Mouse (Mus musculus) liver, embryonic 16.5 days (tissue): ENCODE results near the gene Btbd11. TPM values are rescaled to one million over a fixed set of nuclear protein-coding genes. Genes with fewer than 3 reads are reported as not detected.

Source experiments
- ATAC-seq: fragments of 200-750 bp; cut with Nextera tagmentation; 2 replicates; pipeline ENCODE4 v1.8.0; 2017; ENCODE audit warnings: low read depth, mild to moderate bottlenecking, moderate number of reproducible peaks, moderate library complexity
- H3K27ac ChIP-seq: fragments of 300-500 bp; sonication (generic); 2 replicates; pipeline ENCODE4 v1.5.1; 2014; ENCODE audit warnings: mild to moderate bottlenecking, low read length
- H3K27me3 ChIP-seq: fragments of 300-500 bp; sonication (generic); 2 replicates; pipeline ENCODE4 v1.6.1; 2014; ENCODE audit warnings: low read depth, low read length, mixed read lengths; ENCODE audit not compliant: control insufficient read depth, insufficient read depth
- H3K36me3 ChIP-seq: fragments of 300-500 bp; sonication (generic); 2 replicates; pipeline ENCODE4 v1.6.1; 2014; ENCODE audit warnings: mild to moderate bottlenecking; ENCODE audit not compliant: control insufficient read depth, insufficient read depth
- H3K4me1 ChIP-seq: fragments of 300-500 bp; sonication (generic); 2 replicates; pipeline ENCODE4 v1.6.1; 2014; ENCODE audit warnings: low read depth, low read length, mixed read lengths; ENCODE audit not compliant: control insufficient read depth
- H3K4me2 ChIP-seq: fragments of 300-500 bp; sonication (generic); 2 replicates; pipeline ENCODE4 v1.6.1; 2014; ENCODE audit warnings: low read depth, low read length, mixed read lengths
- H3K4me3 ChIP-seq: fragments of 300-500 bp; sonication (generic); 2 replicates; pipeline ENCODE4 v1.5.1; 2014; ENCODE audit warnings: low read depth, mild to moderate bottlenecking, low read length
- H3K9ac ChIP-seq: fragments of 300-500 bp; sonication (generic); 2 replicates; pipeline ENCODE4 v1.6.1; 2014; ENCODE audit warnings: low read depth, low read length
- H3K9me3 ChIP-seq: fragments of 300-500 bp; sonication (generic); replicated peaks from 2 replicates; pipeline ENCODE4 v1.6.1; 2016; ENCODE audit warnings: low read length; ENCODE audit not compliant: control insufficient read depth
- WGBS: fragments of 180-500 bp; shearing (Covaris S2); extraction: QIAGEN DNeasy Blood & Tissue Kit; methylation state at CpG from one replicate; pipeline ENCODE4 v1.1.7; 2014; ENCODE audit not compliant: insufficient replicate concordance; 5-methylcytosine and 5-hydroxymethylcytosine counted together
- polyA plus RNA-seq: library from polyadenylated mRNA; unstranded; fragments of >200 nt; fragmentation: Nextera tagmentation; extraction: Ambion mirVana; gene quantifications from 2 replicates; pipeline ENCODE4 v1.2.1, GENCODE M21; 2015

The Btbd11 gene
- polyA plus RNA-seq, 1 experiment from 2014 or later: 0.31 TPM

DNA sequence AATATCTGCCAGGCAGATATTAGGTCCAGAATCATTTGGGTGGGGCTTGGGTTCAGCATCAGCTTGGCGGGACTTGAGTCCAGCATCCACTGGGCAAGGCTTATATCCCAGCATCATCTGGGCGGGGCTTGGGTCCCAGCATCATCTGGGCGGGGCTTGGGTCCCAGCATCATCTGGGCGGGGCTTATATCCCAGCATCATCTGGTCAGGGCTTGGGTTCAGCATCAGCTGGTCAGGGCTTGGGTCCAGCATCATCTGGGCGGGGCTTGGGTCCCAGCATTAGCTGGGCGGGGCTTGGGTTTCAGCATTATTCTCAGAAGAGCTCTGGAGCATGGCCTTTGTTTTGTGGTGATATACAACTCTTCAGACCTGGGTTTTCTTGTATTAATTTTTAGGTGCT, 6.4 kb downstream of the Btbd11 start:
- no peaks in the 10 kb centered on the region for H3K36me3 ChIP-seq
- no peak overlapping the region for H3K4me3 ChIP-seq
- H3K9me3 ChIP-seq: no peaks in the 10 kb centered on the region
- 49% methylated on average over 6 of the region's 6 CpGs for WGBS
- no peak overlapping the region for H3K27ac ChIP-seq
- no peak for ATAC-seq
- H3K4me2 ChIP-seq: no peak overlapping the region
- H3K27me3 ChIP-seq: peaks cover 15% of the 10 kb centered on the region
- H3K9ac ChIP-seq: no peak overlapping the region
- H3K4me1 ChIP-seq: 0 out of 2 replicates have a peak, but pooled peaks cover under 1% of the 10 kb centered on the region

DNA sequence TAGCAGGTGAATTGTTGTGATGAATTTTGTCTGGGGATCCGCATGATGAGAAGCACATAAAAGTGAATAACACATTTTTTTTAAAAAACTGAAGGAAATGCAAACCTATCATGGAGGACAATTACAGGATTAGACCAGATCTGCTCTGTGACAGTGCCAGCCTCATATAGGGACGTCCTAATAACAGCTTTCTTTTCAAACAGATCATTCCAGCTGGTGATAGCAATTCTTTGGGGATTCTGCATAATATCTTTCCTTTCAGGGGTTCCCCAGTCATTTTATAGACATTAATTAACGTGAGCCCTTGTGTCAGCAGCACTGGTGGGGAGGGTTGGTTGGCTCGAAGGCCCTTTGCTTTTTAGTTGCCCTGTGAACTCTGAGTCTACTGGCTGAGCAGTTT, 7.9 kb downstream of the Btbd11 start:
- H3K9ac ChIP-seq: no peak overlapping the region
- no peaks in the 10 kb centered on the region for H3K9me3 ChIP-seq
- H3K4me3 ChIP-seq: no peak overlapping the region
- 47% methylated on average over 4 of the region's 4 CpGs for WGBS
- H3K27ac ChIP-seq: no peak overlapping the region
- H3K4me2 ChIP-seq: no peak overlapping the region
- H3K27me3 ChIP-seq: no peaks in the 10 kb centered on the region; the same call in 1 of the 2 replicates
- no peaks in the 10 kb centered on the region for H3K36me3 ChIP-seq
- H3K4me1 ChIP-seq: no peaks in the 10 kb centered on the region
- no peak for ATAC-seq

- no peaks in the 10 kb centered on the region for H3K36me3 ChIP-seq
- no peaks in the 10 kb centered on the region for H3K4me1 ChIP-seq
- 53% methylated on average over 3 of the region's 3 CpGs for WGBS
- no peaks in the 10 kb centered on the region for H3K27me3 ChIP-seq
- H3K4me2 ChIP-seq: no peak overlapping the region
- no peaks in the 10 kb centered on the region for H3K9me3 ChIP-seq
- no peak overlapping the region for H3K4me3 ChIP-seq
- H3K9ac ChIP-seq: no peak overlapping the region
- H3K27ac ChIP-seq: no peak overlapping the region
- no peak for ATAC-seq
These were observed 24.5 kb downstream of the Btbd11 start for GRCm38 (mm10) chr10:85411120-85411519.

DNA sequence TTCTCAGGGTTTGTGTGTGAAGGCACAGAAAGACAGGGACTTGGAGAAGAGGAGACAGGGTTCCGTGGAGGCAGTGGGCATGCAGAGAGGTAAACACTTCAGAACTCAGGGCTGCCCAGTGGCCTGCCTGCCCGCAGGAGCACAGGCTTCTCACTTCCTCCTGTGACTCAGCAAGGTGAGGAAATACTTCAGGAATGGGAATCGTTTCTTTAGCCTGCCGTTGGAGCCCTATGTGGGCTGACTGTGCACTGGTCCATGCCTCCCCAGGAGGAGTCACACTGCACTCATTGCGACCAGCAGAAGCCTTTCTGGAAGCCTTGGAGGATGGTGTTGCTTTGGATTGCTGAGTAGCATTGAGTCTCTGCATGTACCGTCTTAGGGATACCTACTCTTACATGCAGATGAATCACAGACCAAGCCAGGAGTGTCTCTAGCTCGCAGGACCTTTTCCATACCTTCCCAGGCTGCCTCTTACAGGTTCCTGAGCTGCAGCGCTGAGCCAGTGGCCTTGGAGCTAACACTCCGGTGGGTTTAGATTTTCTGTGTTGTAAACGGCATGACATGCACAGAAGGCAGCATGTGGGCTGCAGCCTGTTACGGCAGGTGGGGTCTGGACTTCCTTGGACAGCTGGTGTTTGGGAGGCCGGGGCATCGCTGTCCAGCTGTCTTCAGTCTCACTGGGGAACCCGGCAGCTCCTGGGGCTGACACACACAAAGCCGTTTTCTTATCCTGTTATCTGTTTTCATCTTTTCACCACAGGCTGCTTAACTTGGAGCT, 34.4 kb downstream of the Btbd11 start:
- no peak overlapping the region for H3K27ac ChIP-seq
- no peaks in the 10 kb centered on the region for H3K9me3 ChIP-seq
- no peaks in the 10 kb centered on the region for H3K36me3 ChIP-seq
- no peak overlapping the region for H3K4me2 ChIP-seq
- no peak for ATAC-seq
- no peaks in the 10 kb centered on the region for H3K4me1 ChIP-seq
- no peak overlapping the region for H3K9ac ChIP-seq
- H3K27me3 ChIP-seq: no peaks in the 10 kb centered on the region
- no peak overlapping the region for H3K4me3 ChIP-seq
- WGBS: 44% methylated on average over 15 of the region's 15 CpGs

GRCm38 (mm10) chr10:85421629-85422012, 35.0 kb downstream of the Btbd11 start:
- Histone ChIP-seq H3K27ac (no peak overlapping the region), H3K9ac (no peak overlapping the region), H3K4me2 (no peak overlapping the region), H3K36me3 (no peaks in the 10 kb centered on the region), H3K4me3 (no peak overlapping the region), H3K4me1 (no peaks in the 10 kb centered on the region), H3K9me3 (no peaks in the 10 kb centered on the region), H3K27me3 (no peaks in the 10 kb centered on the region)
- WGBS: 59% methylated on average over 4 of the region's 4 CpGs
- ATAC-seq: no peak

GRCm38 (mm10) chr10:85425756-85426155, 39.1 kb downstream of the Btbd11 start:
- H3K27ac ChIP-seq: no peak overlapping the region
- H3K4me2 ChIP-seq: no peak overlapping the region
- no peaks in the 10 kb centered on the region for H3K27me3 ChIP-seq
- H3K9ac ChIP-seq: no peak overlapping the region
- H3K9me3 ChIP-seq: no peaks in the 10 kb centered on the region
- no peak overlapping the region for H3K4me3 ChIP-seq
- H3K36me3 ChIP-seq: no peaks in the 10 kb centered on the region
- no peak for ATAC-seq
- no peaks in the 10 kb centered on the region for H3K4me1 ChIP-seq
- 36% methylated on average over 2 of the region's 2 CpGs for WGBS

GRCm38 (mm10) chr10:85437217-85437616, 50.6 kb downstream of the Btbd11 start:
- no peaks in the 10 kb centered on the region for H3K9me3 ChIP-seq
- no peak overlapping the region for H3K4me2 ChIP-seq
- no peak overlapping the region for H3K9ac ChIP-seq
- 74% methylated on average over 3 of the region's 3 CpGs for WGBS
- H3K27ac ChIP-seq: no peak overlapping the region
- H3K36me3 ChIP-seq: no peaks in the 10 kb centered on the region
- H3K4me3 ChIP-seq: no peak overlapping the region
- no peaks in the 10 kb centered on the region for H3K4me1 ChIP-seq
- ATAC-seq: no peak
- no peaks in the 10 kb centered on the region for H3K27me3 ChIP-seq

GRCm38 (mm10) chr10:85443371-85443770, 56.8 kb downstream of the Btbd11 start:
- Histone ChIP-seq H3K4me2 (no peak overlapping the region), H3K36me3 (no peaks in the 10 kb centered on the region), H3K9ac (no peak overlapping the region), H3K4me1 (no peaks in the 10 kb centered on the region), H3K4me3 (no peak overlapping the region), H3K27ac (no peak overlapping the region), H3K9me3 (no peaks in the 10 kb centered on the region), H3K27me3 (no peaks in the 10 kb centered on the region)
- WGBS: 54% methylated on average over 3 of the region's 3 CpGs
- ATAC-seq: no peak

DNA sequence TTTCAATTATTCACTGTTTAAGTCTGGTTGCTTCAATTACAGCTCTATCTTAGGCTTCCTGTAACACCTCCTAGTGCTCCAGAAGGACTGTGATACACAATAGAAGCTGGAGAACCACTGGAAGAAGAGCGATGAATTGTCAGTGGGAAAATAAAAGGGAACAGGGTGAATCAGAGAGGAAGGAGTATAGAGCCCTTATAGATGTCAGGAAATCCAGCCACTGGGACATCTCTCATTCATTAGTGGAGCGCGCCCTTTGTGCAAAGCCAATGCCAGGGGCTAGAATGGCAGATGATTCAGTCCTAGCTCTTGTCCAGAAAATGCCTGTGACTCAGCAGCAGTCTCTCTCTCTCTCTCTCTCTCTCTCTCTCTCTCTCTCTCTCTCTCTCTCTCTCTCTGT, 59.3 kb downstream of the Btbd11 start:
- WGBS: 77% methylated on average over 3 of the region's 3 CpGs
- Histone ChIP-seq H3K9ac (no peak overlapping the region), H3K9me3 (no peaks in the 10 kb centered on the region), H3K36me3 (no peaks in the 10 kb centered on the region), H3K27ac (no peak overlapping the region), H3K4me2 (no peak overlapping the region), H3K4me1 (no peaks in the 10 kb centered on the region), H3K27me3 (no peaks in the 10 kb centered on the region), H3K4me3 (no peak overlapping the region)
- no peak for ATAC-seq
